Mouse (Mus musculus) embryonic fibroblast, embryonic 13.5 days (primary cell): ENCODE data around the gene Nanp.

ENCODE experiments used
- CTCF ChIP-seq: IDR thresholded peaks from 2 replicates; pipeline ENCODE4 v1.5.1; 2011; ENCODE audit warnings: mild to moderate bottlenecking, control low read depth, low read length, moderate library complexity, borderline replicate concordance; ENCODE audit not compliant: insufficient read depth
- POLR2A ChIP-seq: IDR thresholded peaks from 2 replicates; pipeline ENCODE4 v1.6.1; 2011; ENCODE audit warnings: low read depth, mild to moderate bottlenecking, control low read depth, low read length, moderate library complexity

- TF ChIP-seq CTCF (no peak), POLR2A (no peak)
Observed at GRCm38 (mm10) chr2:151034435-151034834, 4.8 kb downstream of the Nanp start.
